Mouse (Mus musculus) G1E (cell line): Measurements from ENCODE around the gene Slc7a6. TPM values are rescaled to one million over a fixed set of nuclear protein-coding genes. Genes with fewer than 3 reads are reported as not detected.

ENCODE experiments used
- ATAC-seq: 2 replicates; pipeline ENCODE4 v1.8.0; 2016; ENCODE audit warnings: mild to moderate bottlenecking; ENCODE audit not compliant: insufficient number of reproducible peaks, poor library complexity, low FRiP score, severe bottlenecking; ENCODE audit errors: extremely low read depth
- DNase-seq: peaks from one replicate; pipeline ENCODE4 v3.0.0; 2012; ENCODE audit warnings: low spot score
- H3K27me3 ChIP-seq: 2 replicates; pipeline ENCODE4 v1.6.1; 2012; ENCODE audit warnings: mild to moderate bottlenecking, low read length, inconsistent platforms; ENCODE audit not compliant: insufficient read depth
- H3K36me3 ChIP-seq: replicated peaks from 2 replicates; pipeline ENCODE3; 2012; ENCODE audit warnings: mild to moderate bottlenecking, inconsistent platforms
- H3K4me1 ChIP-seq: 2 replicates; pipeline ENCODE4 v1.6.1; 2012; ENCODE audit warnings: low read depth, low read length, inconsistent platforms, mixed read lengths; ENCODE audit not compliant: insufficient read depth
- H3K4me3 ChIP-seq: 2 replicates; pipeline ENCODE4 v1.5.1; 2012; ENCODE audit warnings: low read depth, mild to moderate bottlenecking, inconsistent platforms, low read length, moderate library complexity, mixed read lengths
- H3K9me3 ChIP-seq: replicated peaks from 2 replicates; pipeline ENCODE4 v1.6.1; 2012; ENCODE audit warnings: inconsistent platforms
- CTCF ChIP-seq: IDR thresholded peaks from 2 replicates; pipeline ENCODE4 v1.5.1; 2012; ENCODE audit warnings: low read depth, low read length, inconsistent platforms, mixed read lengths
- GATA1 ChIP-seq: IDR thresholded peaks from 2 replicates; pipeline ENCODE4 v1.6.1; 2012; ENCODE audit warnings: borderline replicate concordance, low read length, inconsistent platforms, mixed read lengths
- GATA2 ChIP-seq: IDR thresholded peaks from 2 replicates; pipeline ENCODE4 v1.6.1; 2012; ENCODE audit warnings: low read depth, low read length, inconsistent platforms, borderline replicate concordance
- POLR2AphosphoS5 ChIP-seq: IDR thresholded peaks from 2 replicates; pipeline ENCODE4 v1.6.1; 2012; ENCODE audit warnings: low read depth, low read length, inconsistent platforms; ENCODE audit not compliant: insufficient replicate concordance
- TAL1 ChIP-seq: conservative IDR thresholded peaks from 2 replicates; pipeline ENCODE4 v1.6.1; 2012; ENCODE audit warnings: low read depth, low read length, inconsistent platforms, mixed read lengths
- polyA plus RNA-seq: library from polyadenylated mRNA; stranded (reverse); fragments of >175 nt; gene quantifications from 2 replicates; pipeline ENCODE4 v1.2.3, GENCODE M21; 2012
- total RNA-seq, 2 experiments: library from RNA; stranded (forward) in 1 of 2; stranded (reverse) in 1 of 2; fragments of 200-1000 nt in 1 of 2; fragments of >200 nt in 1 of 2; fragmentation: Nextera tagmentation in 1 of 2; gene quantifications; 2 replicates each; pipeline ENCODE4 v1.2.3; 2014 to 2017

The Slc7a6 gene
- total and polyA plus RNA-seq, 3 experiments, result 1.3 to 7.1 (median 4.1) TPM

GRCm38 (mm10) chr8:106159876-106160275 is 8.8 kb upstream of the Slc7a6 start:
- H3K36me3 ChIP-seq, result peaks cover 4% of the 10 kb centered on the region
- no peak for TF ChIP-seq POLR2AphosphoS5
- TF ChIP-seq CTCF, result no peak
- no peak for TF ChIP-seq GATA2
- no peak for TF ChIP-seq TAL1
- TF ChIP-seq GATA1, result no peak

GRCm38 (mm10) chr8:106163251-106163650 is 5.4 kb upstream of the Slc7a6 start:
- ATAC-seq, result no peak
- Histone ChIP-seq H3K27me3 (peaks cover 91% of the 10 kb centered on the region), H3K4me3 (no peak overlapping the region), H3K4me1 (peaks cover 16% of the 10 kb centered on the region), H3K36me3 (peaks cover 4% of the 10 kb centered on the region), H3K9me3 (no peaks in the 10 kb centered on the region)
- TF ChIP-seq GATA1 (no peak), GATA2 (no peak), TAL1 (no peak), CTCF (no peak), POLR2AphosphoS5 (no peak)
- no peak for DNase-seq

More at GRCm38 (mm10) chr8:106159876-106160275, 8.8 kb upstream of the Slc7a6 start:
- Histone ChIP-seq H3K9me3 (no peaks in the 10 kb centered on the region), H3K4me1 (peaks cover 17% of the 10 kb centered on the region), H3K27me3 (peaks cover 72% of the 10 kb centered on the region), H3K4me3 (no peak overlapping the region)
- ATAC-seq, result no peak
- no peak for DNase-seq

GRCm38 (mm10) chr8:106165460-106165859 is 3.2 kb upstream of the Slc7a6 start:
- no peak overlapping the region for H3K4me3 ChIP-seq
- H3K4me1 ChIP-seq, result peaks cover 29% of the 10 kb centered on the region
- TF ChIP-seq CTCF (peak; percentile 87), GATA1 (no peak)
- H3K36me3 ChIP-seq, result peaks cover 4% of the 10 kb centered on the region
- H3K27me3 ChIP-seq, result peaks cover 96% of the 10 kb centered on the region
- H3K9me3 ChIP-seq, result no peaks in the 10 kb centered on the region
- peak; percentile 45 for DNase-seq
- ATAC-seq, result no peak

- ATAC-seq (no peak), DNase-seq (no peak)
- TF ChIP-seq GATA1 (no peak), CTCF (no peak), GATA2 (no peak), POLR2AphosphoS5 (no peak)
Observed at GRCm38 (mm10) chr8:106169017-106169933, 618 bp downstream of the Slc7a6 start.

GRCm38 (mm10) chr8:106169934-106170480 is 1.4 kb downstream of the Slc7a6 start:
- Histone ChIP-seq H3K27me3 (peaks cover 66% of the 10 kb centered on the region), H3K4me1 (peaks cover 32% of the 10 kb centered on the region), H3K4me3 (no peak overlapping the region; the same call in 1 of the 2 replicates), H3K36me3 (no peaks in the 10 kb centered on the region), H3K9me3 (no peaks in the 10 kb centered on the region)
- TF ChIP-seq GATA2, result no peak
- no peak for TF ChIP-seq POLR2AphosphoS5
- no peak for TF ChIP-seq CTCF
- no peak for TF ChIP-seq GATA1
- TF ChIP-seq TAL1, result no peak
- DNase-seq (no peak), ATAC-seq (no peak)

More at GRCm38 (mm10) chr8:106169017-106169933, 618 bp downstream of the Slc7a6 start:
- Histone ChIP-seq H3K4me1 (peaks cover 32% of the 10 kb centered on the region), H3K36me3 (no peaks in the 10 kb centered on the region), H3K9me3 (no peaks in the 10 kb centered on the region), H3K4me3 (peak overlapping the region; percentile 77), H3K27me3 (peaks cover 72% of the 10 kb centered on the region)

- Histone ChIP-seq H3K27me3 (peaks cover 61% of the 10 kb centered on the region), H3K4me3 (no peak overlapping the region), H3K9me3 (no peaks in the 10 kb centered on the region), H3K36me3 (no peaks in the 10 kb centered on the region), H3K4me1 (peaks cover 29% of the 10 kb centered on the region)
- no peak for DNase-seq
- ATAC-seq, result no peak
- TF ChIP-seq TAL1, result no peak
- no peak for TF ChIP-seq POLR2AphosphoS5
- no peak for TF ChIP-seq GATA1
- no peak for TF ChIP-seq GATA2
- no peak for TF ChIP-seq CTCF
Observed at GRCm38 (mm10) chr8:106173566-106173965, 4.9 kb downstream of the Slc7a6 start.
